Mouse (Mus musculus) megakaryocyte, embryonic 14.5 days (primary cell): ENCODE data around the gene Mrpl55. TPM values are rescaled to one million over a fixed set of nuclear protein-coding genes. Genes with fewer than 3 reads are reported as not detected.

Source experiments
- H3K27me3 ChIP-seq: replicated peaks from 2 replicates; pipeline ENCODE3; 2012; ENCODE audit warnings: inconsistent platforms
- H3K36me3 ChIP-seq: replicated peaks from 2 replicates; pipeline ENCODE3; 2012; ENCODE audit warnings: low read length, inconsistent platforms, mixed read lengths
- H3K4me1 ChIP-seq: 2 replicates; pipeline ENCODE4 v1.6.1; 2012; ENCODE audit warnings: inconsistent platforms
- H3K4me3 ChIP-seq: replicated peaks from 2 replicates; pipeline ENCODE3; 2012; ENCODE audit warnings: moderate library complexity, mild to moderate bottlenecking, inconsistent platforms
- H3K9me3 ChIP-seq: 2 replicates; pipeline ENCODE4 v1.6.1; 2012; ENCODE audit warnings: inconsistent platforms
- FLI1 ChIP-seq: IDR thresholded peaks from 2 replicates; pipeline ENCODE4 v1.6.1; 2012; ENCODE audit warnings: low read length, inconsistent platforms, mixed read lengths
- GATA1 ChIP-seq: IDR thresholded peaks from 3 replicates; pipeline ENCODE4 v1.6.1; 2012; ENCODE audit warnings: mixed read lengths, low read length, inconsistent platforms, borderline replicate concordance
- polyA plus RNA-seq: library from polyadenylated mRNA; stranded (reverse); fragments of >175 nt; gene quantifications from 2 replicates; pipeline ENCODE4 v1.2.3, GENCODE M21; 2012; ENCODE audit warnings: low replicate concordance; ENCODE audit not compliant: insufficient read depth

Mrpl55 gene
- polyA plus RNA-seq, 1 experiment: 34.5 TPM

DNA sequence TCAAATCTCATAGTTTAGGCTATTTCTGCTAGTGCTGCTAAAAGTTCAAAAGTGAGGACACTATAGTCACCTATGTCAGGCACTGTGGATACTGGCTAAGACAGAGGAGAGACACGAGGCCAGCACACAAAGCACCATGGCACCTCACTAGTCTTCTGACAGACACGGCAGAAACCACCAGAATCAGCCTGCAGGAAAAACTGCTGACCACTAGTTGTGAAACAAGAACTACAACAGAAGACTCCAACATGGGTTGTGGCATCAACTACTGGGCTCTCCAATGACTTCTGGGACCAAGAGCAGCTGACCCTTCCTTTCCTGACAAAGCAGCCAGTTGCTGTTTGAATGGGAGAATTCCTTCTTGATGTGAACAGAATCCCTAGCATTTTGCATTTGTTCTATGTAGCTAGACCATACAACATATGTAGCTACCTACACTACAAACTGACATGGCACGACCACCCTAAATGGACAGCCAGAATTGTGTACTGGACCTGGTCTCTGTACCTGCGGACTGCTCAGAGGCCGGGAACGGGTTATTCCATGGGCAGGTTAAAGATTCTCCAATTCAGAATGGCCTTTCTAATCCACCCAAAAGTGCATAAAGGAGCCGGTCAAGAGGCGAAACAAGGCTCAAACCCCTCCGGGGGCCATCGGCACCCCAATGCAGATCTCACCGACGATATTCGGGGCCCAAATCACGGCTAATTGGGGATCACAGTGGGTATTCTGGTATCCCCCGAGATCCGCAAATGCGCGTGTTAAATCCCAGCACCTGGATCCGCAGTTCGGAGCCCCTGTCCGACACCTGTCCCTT is 24.7 kb downstream of the Mrpl55 start:
- Histone ChIP-seq H3K4me3 (peak overlapping the region; percentile 92), H3K36me3 (peaks cover 26% of the 10 kb centered on the region), H3K4me1 (peaks cover 76% of the 10 kb centered on the region), H3K27me3 (peaks cover 1% of the 10 kb centered on the region), H3K9me3 (no peaks in the 10 kb centered on the region)
- TF ChIP-seq FLI1 (no peak), GATA1 (no peak)

- Histone ChIP-seq H3K4me3 (peak overlapping the region; percentile 92), H3K27me3 (peaks cover 4% of the 10 kb centered on the region), H3K4me1 (peaks cover 69% of the 10 kb centered on the region), H3K36me3 (peaks cover 21% of the 10 kb centered on the region), H3K9me3 (no peaks in the 10 kb centered on the region)
- TF ChIP-seq FLI1 (no peak; the same call in 1 of the 2 replicates), GATA1 (no peak)
Measured at GRCm38 (mm10) chr11:59227604-59228121, 25.4 kb downstream of the Mrpl55 start.

DNA sequence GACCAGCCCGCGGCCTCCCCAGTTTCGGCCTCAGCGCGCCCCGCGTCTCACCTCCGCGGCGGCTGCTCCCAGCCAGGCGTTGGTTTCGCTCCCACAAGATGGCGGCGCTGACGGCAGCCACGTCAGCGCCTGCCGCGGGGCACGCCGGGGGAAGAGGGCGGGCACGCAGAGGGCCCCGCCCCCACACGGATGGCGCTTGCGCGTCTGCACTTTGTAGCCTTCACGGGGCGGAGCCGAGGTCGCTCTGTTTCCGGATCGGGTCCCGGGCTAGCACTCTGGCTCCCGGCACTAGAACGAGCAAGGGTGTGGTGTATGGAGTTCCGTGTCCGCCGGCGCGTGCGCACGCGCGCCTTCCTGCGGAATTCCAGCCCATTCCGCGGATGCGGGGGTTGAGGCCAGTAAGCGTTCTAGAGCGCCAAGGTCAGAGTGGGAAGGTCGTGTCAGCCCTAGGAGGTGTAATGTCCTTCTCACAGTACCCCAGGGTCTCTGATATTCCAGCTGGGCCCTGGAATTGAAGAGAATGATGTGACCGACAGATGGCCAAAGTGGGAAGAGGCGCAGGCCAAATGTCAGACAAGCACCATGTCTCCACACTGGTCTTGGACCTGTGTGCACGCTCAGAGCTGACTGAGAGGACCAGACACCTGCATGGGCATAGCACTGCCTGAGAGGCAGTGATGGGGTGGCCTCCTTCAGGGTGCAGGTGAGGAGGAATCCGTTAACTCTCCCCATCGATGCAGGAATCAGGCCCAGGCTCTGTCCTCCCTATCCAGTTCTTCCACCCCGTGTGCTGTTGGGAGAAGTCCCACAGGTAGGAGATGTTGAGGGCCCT is 26.1 kb downstream of the Mrpl55 start, which contains the start of gene Arf1:
Gene Arf1, minus strand, starts transcription at position 149 of the 832 bp plus-strand sequence.
- H3K4me3 ChIP-seq: peak within 1 kb of the TSS; percentile 92
- peaks cover 14% of the 10 kb centered on the region for H3K36me3 ChIP-seq
- TF ChIP-seq FLI1 (no peak; the same call in 1 of the 2 replicates), GATA1 (no peak)
- H3K4me1 ChIP-seq: peaks cover 63% of the 10 kb centered on the region
- peaks cover 11% of the 10 kb centered on the region for H3K27me3 ChIP-seq
- no peaks in the 10 kb centered on the region for H3K9me3 ChIP-seq

DNA sequence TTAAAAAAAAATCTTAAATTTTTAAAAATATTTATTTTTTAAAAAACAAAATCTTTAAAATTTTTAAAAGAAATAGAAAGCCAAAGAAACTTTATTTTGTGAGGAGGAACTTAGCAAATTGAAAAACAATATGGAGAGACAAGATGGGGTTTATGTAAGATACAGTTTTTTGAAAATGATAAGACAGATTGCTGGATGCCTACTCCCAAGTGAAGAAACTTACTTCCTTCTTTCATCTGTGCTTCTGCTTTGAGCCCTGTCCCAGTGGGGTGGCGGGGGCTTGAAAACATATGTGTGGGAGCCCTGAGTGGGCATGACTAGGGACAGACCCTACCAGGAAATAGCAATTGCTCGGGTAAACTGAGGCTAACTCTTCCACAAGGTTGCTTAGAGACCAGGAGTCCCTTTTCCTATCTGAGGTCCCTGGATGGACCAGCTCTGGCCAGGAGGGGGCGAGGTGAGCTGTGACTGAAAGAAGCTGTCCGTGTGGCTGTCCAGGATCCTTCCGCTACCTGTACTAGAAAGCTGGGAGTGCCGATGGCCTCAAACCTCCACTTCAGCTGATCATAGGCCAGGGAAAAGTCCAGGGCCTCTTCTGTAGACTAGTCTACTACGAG is 28.0 kb downstream of the Mrpl55 start:
- Histone ChIP-seq H3K4me3 (peak overlapping the region; percentile 33), H3K9me3 (no peaks in the 10 kb centered on the region)
- TF ChIP-seq GATA1 (no peak), FLI1 (no peak)

DNA sequence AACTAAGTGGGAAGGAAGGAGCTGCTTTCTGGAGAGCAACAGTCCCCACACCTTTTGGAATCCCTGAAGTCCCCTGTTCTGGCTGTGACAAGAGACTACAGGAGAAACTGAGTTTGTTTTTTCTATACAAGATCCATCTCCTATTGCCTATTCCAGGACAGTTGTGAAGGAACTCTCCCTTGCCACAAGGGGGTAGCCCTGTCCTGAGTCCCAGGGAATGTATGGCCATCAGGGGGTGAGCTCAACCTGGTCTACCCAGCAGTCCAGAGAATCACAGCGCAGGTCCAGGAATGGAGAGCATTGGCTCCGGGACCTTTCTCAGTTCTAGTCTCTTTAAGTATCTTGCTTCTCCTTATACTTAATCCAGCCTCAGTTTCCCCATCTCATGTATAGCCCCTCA is 30.5 kb downstream of the Mrpl55 start:
- H3K36me3 ChIP-seq: no peaks in the 10 kb centered on the region
- peaks cover 40% of the 10 kb centered on the region for H3K27me3 ChIP-seq
- peaks cover 24% of the 10 kb centered on the region for H3K4me1 ChIP-seq
- TF ChIP-seq GATA1 (no peak), FLI1 (no peak)
- no peaks in the 10 kb centered on the region for H3K9me3 ChIP-seq
- H3K4me3 ChIP-seq: no peak overlapping the region

More for the DNA sequence above, 28.0 kb downstream of the Mrpl55 start:
- H3K27me3 ChIP-seq: peaks cover 21% of the 10 kb centered on the region
- H3K36me3 ChIP-seq: peaks cover 4% of the 10 kb centered on the region
- H3K4me1 ChIP-seq: peaks cover 44% of the 10 kb centered on the region

DNA sequence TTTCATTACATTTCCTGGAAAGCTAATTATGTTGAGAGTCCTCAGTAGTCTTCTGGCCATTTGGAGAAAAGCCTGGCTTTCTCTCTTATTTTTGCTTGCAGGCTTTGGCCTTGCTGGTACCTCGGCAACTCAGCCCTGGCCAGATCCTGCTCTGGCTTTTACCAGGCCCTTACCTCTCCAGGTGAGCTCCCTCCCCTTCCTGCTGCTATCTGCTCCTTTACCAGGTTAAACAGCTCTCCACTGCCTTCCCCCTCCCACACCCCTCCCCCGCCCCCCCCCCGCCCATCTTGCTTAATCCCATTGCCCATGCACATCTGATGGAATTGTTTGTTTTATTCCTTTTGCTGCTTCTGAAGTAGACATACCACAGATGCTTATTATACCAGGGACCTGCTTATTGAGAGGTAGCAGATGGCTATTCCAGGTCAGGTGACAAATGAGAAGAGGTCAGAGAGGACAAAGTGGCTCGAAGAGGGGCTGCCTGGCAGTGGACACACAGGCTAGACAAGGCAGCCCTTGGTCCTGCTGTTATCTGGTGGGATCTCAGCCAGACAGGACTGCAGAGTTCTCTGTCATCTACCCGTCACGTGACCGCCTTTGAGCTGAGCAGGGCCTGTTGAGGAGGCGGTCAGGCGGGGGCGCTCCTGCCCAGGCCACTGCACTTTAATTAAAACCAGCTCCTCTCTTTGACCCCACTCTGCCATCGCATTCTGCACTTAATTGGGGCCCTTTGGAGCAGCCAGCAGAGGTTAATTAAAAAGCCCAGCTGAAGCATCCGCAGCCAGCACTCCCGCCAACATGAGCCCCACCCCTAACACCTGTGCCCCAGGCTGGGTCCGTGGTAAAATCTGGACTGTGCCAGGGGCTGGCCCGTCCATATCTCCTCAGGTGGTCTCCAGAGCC is 36.5 kb downstream of the Mrpl55 start:
- H3K4me3 ChIP-seq: no peak overlapping the region
- TF ChIP-seq FLI1 (no peak), GATA1 (no peak)
- H3K36me3 ChIP-seq: no peaks in the 10 kb centered on the region
- H3K27me3 ChIP-seq: peaks cover 83% of the 10 kb centered on the region
- peaks cover 4% of the 10 kb centered on the region for H3K4me1 ChIP-seq
- no peaks in the 10 kb centered on the region for H3K9me3 ChIP-seq

GRCm38 (mm10) chr11:59239428-59239785 is 37.1 kb downstream of the Mrpl55 start:
- Histone ChIP-seq H3K9me3 (no peaks in the 10 kb centered on the region), H3K4me1 (peaks cover 4% of the 10 kb centered on the region), H3K36me3 (no peaks in the 10 kb centered on the region), H3K27me3 (peaks cover 88% of the 10 kb centered on the region), H3K4me3 (no peak overlapping the region)
- TF ChIP-seq FLI1 (no peak), GATA1 (no peak)

DNA sequence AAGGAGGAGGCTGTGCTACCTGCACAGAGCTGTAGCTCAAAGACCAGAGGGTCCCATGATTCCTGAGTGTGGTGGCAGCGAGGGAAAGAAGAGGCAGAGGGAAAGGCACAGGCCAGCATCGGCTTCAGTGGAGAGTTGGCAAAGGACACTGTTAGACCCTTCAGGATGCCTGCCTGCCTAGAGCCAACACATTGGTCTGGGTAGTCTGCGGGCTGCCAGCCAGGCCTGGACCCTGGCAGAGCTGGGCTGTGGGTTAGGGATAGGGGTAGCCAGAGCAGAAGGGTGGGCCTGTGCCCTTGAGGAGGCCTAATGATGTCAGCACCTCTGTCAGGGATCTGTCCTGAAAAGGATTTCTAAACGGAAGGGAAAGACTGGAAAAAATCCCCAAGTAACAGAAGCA is 37.5 kb downstream of the Mrpl55 start:
- Histone ChIP-seq H3K4me3 (no peak overlapping the region), H3K4me1 (peaks cover 4% of the 10 kb centered on the region), H3K27me3 (peaks cover 89% of the 10 kb centered on the region), H3K36me3 (no peaks in the 10 kb centered on the region), H3K9me3 (no peaks in the 10 kb centered on the region)
- TF ChIP-seq FLI1 (no peak), GATA1 (no peak)

DNA sequence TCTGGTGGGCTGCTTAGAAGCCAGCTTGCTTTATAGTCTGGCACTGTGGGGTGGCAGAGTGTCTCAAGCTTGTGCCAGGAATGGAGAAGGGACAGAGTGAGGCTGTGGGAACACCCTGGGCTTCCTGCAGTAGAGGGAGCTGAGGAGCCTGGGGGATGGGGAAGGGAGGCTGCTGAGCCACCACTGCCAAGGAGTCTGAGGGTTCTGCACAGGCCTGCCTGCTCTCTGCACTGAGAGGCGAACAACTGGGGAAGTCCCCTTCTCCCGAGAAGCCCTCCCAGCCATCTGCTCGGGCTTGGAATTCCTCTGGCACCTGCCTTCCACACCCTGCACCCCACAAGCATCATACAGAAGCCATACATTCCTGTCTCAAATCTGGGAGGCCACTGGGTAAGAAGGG is 39.6 kb downstream of the Mrpl55 start:
- H3K9me3 ChIP-seq: no peaks in the 10 kb centered on the region
- H3K4me1 ChIP-seq: peaks cover 4% of the 10 kb centered on the region
- no peak overlapping the region for H3K4me3 ChIP-seq
- H3K27me3 ChIP-seq: peaks cover 94% of the 10 kb centered on the region
- no peak for TF ChIP-seq FLI1
- TF ChIP-seq GATA1: no peak
- no peaks in the 10 kb centered on the region for H3K36me3 ChIP-seq
